Mouse (Mus musculus) large intestine, adult 2 months (tissue): ENCODE data around the gene Tinf2. TPM values are rescaled to one million over a fixed set of nuclear protein-coding genes. Genes with fewer than 3 reads are reported as not detected.

Source experiments
- DNase-seq: peaks from one replicate; pipeline ENCODE4 v3.0.0-alpha.2; 2012; ENCODE audit warnings: low read depth, low spot score
- WGBS: fragments of 180-500 bp; shearing (Covaris S2); methylation state at CpG from one replicate; pipeline ENCODE4 v1.1.7; 2018; 5-methylcytosine and 5-hydroxymethylcytosine counted together
- polyA plus RNA-seq: library from polyadenylated mRNA; depleted of rRNA; stranded (reverse); fragments of >200 nt; gene quantifications from 2 replicates; pipeline ENCODE4 v1.2.3, GENCODE M21; 2012; rRNA removed

Tinf2 gene
- polyA plus RNA-seq, 1 experiment = 16.5 TPM

- 13% methylated on average over 8 of the region's 8 CpGs for WGBS
- DNase-seq = no peak
Observed at GRCm38 (mm10) chr14:55642679-55643059, 39.0 kb downstream of the Tinf2 start.

- WGBS = 92% methylated on average over 13 of the region's 13 CpGs
- no peak for DNase-seq
Observed at GRCm38 (mm10) chr14:55641291-55641690, 40.3 kb downstream of the Tinf2 start.

- no peak for DNase-seq
- WGBS = 96% methylated on average over 14 of the region's 14 CpGs
Observed at GRCm38 (mm10) chr14:55640816-55641215, 40.8 kb downstream of the Tinf2 start.

GRCm38 (mm10) chr14:55637795-55638194 lies 43.8 kb downstream of the Tinf2 start, which contains the start of gene Gm49378:
Gene Gm49378 (minus strand): TSS chr14:55637895.
- no peak for DNase-seq
- 95% methylated on average over 9 of the region's 9 CpGs for WGBS

- no peak for DNase-seq
Observed at GRCm38 (mm10) chr14:55635523-55636007, 46.1 kb downstream of the Tinf2 start, which contains the start of gene Ipo4. Gene Ipo4 (minus strand): TSS chr14:55635957.

GRCm38 (mm10) chr14:55634874-55635522 lies 46.6 kb downstream of the Tinf2 start:
- no peak for DNase-seq
- 3% methylated on average over 23 of the region's 23 CpGs for WGBS

More at GRCm38 (mm10) chr14:55635523-55636007, 46.1 kb downstream of the Tinf2 start, which contains the start of gene Ipo4:
- WGBS = under 1% methylated on average over 33 of the region's 33 CpGs

GRCm38 (mm10) chr14:55629312-55629711 lies 52.3 kb downstream of the Tinf2 start:
- no peak for DNase-seq
- WGBS = 35% methylated on average over 5 of the region's 5 CpGs

- WGBS = 78% methylated on average over 27 of the region's 27 CpGs
- DNase-seq = no peak
Observed at GRCm38 (mm10) chr14:55628077-55628827, 53.4 kb downstream of the Tinf2 start.

Other genes with a start within 250 kb of the Tinf2 start
- gene Dhrs4, start 203.1 kb downstream of the Tinf2 start, polyA plus RNA-seq = 47.7 and 70.7 TPM in 2 replicates
- 1.3 and 1.6 TPM in 2 replicates for gene Carmil3, start 191.2 kb downstream of the Tinf2 start, polyA plus RNA-seq
- 0.10 and 0.15 TPM in 2 replicates for gene Cpne6, start 171.4 kb downstream of the Tinf2 start, polyA plus RNA-seq
- not detected in 2 replicates for gene Nrl, start 156.8 kb downstream of the Tinf2 start, polyA plus RNA-seq
- gene Pck2, start 141.6 kb downstream of the Tinf2 start, polyA plus RNA-seq = 30.9 and 33.5 TPM in 2 replicates
- 112 and 152 TPM in 2 replicates for gene Dcaf11, start 121.8 kb downstream of the Tinf2 start, polyA plus RNA-seq
- gene A730061H03Rik, start 121.4 kb downstream of the Tinf2 start, polyA plus RNA-seq = 0.25 and 0.82 TPM in 2 replicates
- gene Fitm1, start 106.2 kb downstream of the Tinf2 start, polyA plus RNA-seq = 0.11 and 0.12 TPM in 2 replicates
- gene Psme1, start 103.7 kb downstream of the Tinf2 start, polyA plus RNA-seq = 250 and 259 TPM in 2 replicates
- 10.1 and 16.2 TPM in 2 replicates for gene Emc9, start 96.5 kb downstream of the Tinf2 start, polyA plus RNA-seq
- 357 and 385 TPM in 2 replicates for gene Psme2, start 90.7 kb downstream of the Tinf2 start, polyA plus RNA-seq
- 32.1 and 48.2 TPM in 2 replicates for gene Rnf31, start 90.1 kb downstream of the Tinf2 start, polyA plus RNA-seq
- gene Irf9, start 78.2 kb downstream of the Tinf2 start, polyA plus RNA-seq = 38.5 and 55.1 TPM in 2 replicates
- gene Rec8, start 63.8 kb downstream of the Tinf2 start, polyA plus RNA-seq = 1.3 and 4.7 TPM in 2 replicates
- gene Ipo4, start 45.9 kb downstream of the Tinf2 start, polyA plus RNA-seq = 39.2 and 46.0 TPM in 2 replicates
- gene Gm49378, start 43.9 kb downstream of the Tinf2 start, polyA plus RNA-seq = 2.2 and 2.3 TPM in 2 replicates
- gene Tm9sf1, start 38.0 kb downstream of the Tinf2 start, polyA plus RNA-seq = 96.9 and 108 TPM in 2 replicates
- gene Tssk4, start 31.6 kb downstream of the Tinf2 start, polyA plus RNA-seq = 1.4 and 2.1 TPM in 2 replicates
- gene Mdp1, start 21.3 kb downstream of the Tinf2 start, polyA plus RNA-seq = 44.6 and 50.6 TPM in 2 replicates
- 17.8 and 18.8 TPM in 2 replicates for gene Gmpr2, start 9.9 kb downstream of the Tinf2 start, polyA plus RNA-seq
- 329 and 342 TPM in 2 replicates for gene Nedd8, start 9.7 kb downstream of the Tinf2 start, polyA plus RNA-seq
- 1.0 and 1.1 TPM in 2 replicates for gene Tgm1, start 32.1 kb upstream of the Tinf2 start, polyA plus RNA-seq
- 34.3 and 42.9 TPM in 2 replicates for gene Rabggta, start 40.4 kb upstream of the Tinf2 start, polyA plus RNA-seq
- gene Dhrs1, start 63.9 kb upstream of the Tinf2 start, polyA plus RNA-seq = 78.0 and 141 TPM in 2 replicates
- gene Nop9, start 63.9 kb upstream of the Tinf2 start, polyA plus RNA-seq = 16.0 and 21.7 TPM in 2 replicates
- 335 and 566 TPM in 2 replicates for gene Cideb, start 76.6 kb upstream of the Tinf2 start, polyA plus RNA-seq
- 3.5 and 11.3 TPM in 2 replicates for gene Ltb4r2, start 79.6 kb upstream of the Tinf2 start, polyA plus RNA-seq
- gene Ltb4r1, start 84.1 kb upstream of the Tinf2 start, polyA plus RNA-seq = 4.9 and 8.2 TPM in 2 replicates
- 3.7 and 5.8 TPM in 2 replicates for gene Adcy4, start 102.3 kb upstream of the Tinf2 start, polyA plus RNA-seq
- gene Ripk3, start 107.0 kb upstream of the Tinf2 start, polyA plus RNA-seq = 86.5 and 89.2 TPM in 2 replicates
- 5.7 and 7.3 TPM in 2 replicates for gene Nfatc4, start 141.3 kb upstream of the Tinf2 start, polyA plus RNA-seq
- 1.7 and 2.1 TPM in 2 replicates for gene Nynrin, start 172.2 kb upstream of the Tinf2 start, polyA plus RNA-seq
- gene Cbln3, start 202.6 kb upstream of the Tinf2 start, polyA plus RNA-seq = 0.47 and 0.84 TPM in 2 replicates
- 21.0 and 31.9 TPM in 2 replicates for gene Khnyn, start 203.1 kb upstream of the Tinf2 start, polyA plus RNA-seq
- gene Sdr39u1, start 218.5 kb upstream of the Tinf2 start, polyA plus RNA-seq = 56.0 and 60.7 TPM in 2 replicates